Mouse (Mus musculus) heart, embryonic 15.5 days (tissue): ENCODE data around the gene Gm17545. TPM values are rescaled to one million over a fixed set of nuclear protein-coding genes. Genes with fewer than 3 reads are reported as not detected.
A peak's percentile ranks its signal among the peaks of the same experiment; 100 is the strongest.

ENCODE experiments used
- ATAC-seq: fragments of 200-750 bp; cut with Nextera tagmentation; replicated peaks from 2 replicates; pipeline ENCODE4 v1.8.0; 2017; ENCODE audit warnings: low read depth, moderate TSS enrichment; ENCODE audit not compliant: insufficient number of reproducible peaks, insufficient read depth, low FRiP score
- H3K27ac ChIP-seq: fragments of 300-500 bp; sonication (generic); 2 replicates; pipeline ENCODE4 v1.5.1; 2015; ENCODE audit warnings: mild to moderate bottlenecking, inconsistent platforms
- H3K27me3 ChIP-seq: fragments of 300-500 bp; sonication (generic); 2 replicates; pipeline ENCODE4 v1.6.1; 2015; ENCODE audit warnings: inconsistent platforms
- H3K36me3 ChIP-seq: fragments of 300-500 bp; sonication (generic); 2 replicates; pipeline ENCODE4 v1.6.1; 2015; ENCODE audit warnings: mild to moderate bottlenecking, inconsistent platforms
- H3K4me1 ChIP-seq: fragments of 300-500 bp; sonication (generic); replicated peaks from 2 replicates; pipeline ENCODE4 v1.6.1; 2015; ENCODE audit warnings: inconsistent platforms
- H3K4me2 ChIP-seq: fragments of 300-500 bp; sonication (generic); 2 replicates; pipeline ENCODE4 v1.6.1; 2015; ENCODE audit warnings: inconsistent platforms, mild to moderate bottlenecking, moderate library complexity
- H3K4me3 ChIP-seq: fragments of 300-500 bp; sonication (generic); 2 replicates; pipeline ENCODE4 v1.5.1; 2015; ENCODE audit warnings: mild to moderate bottlenecking, inconsistent platforms
- H3K9ac ChIP-seq: fragments of 300-500 bp; sonication (generic); 2 replicates; pipeline ENCODE4 v1.6.1; 2015; ENCODE audit warnings: mild to moderate bottlenecking, inconsistent platforms
- H3K9me3 ChIP-seq: fragments of 300-500 bp; sonication (generic); replicated peaks from 2 replicates; pipeline ENCODE4 v1.6.1; 2016; ENCODE audit warnings: inconsistent platforms
- WGBS: fragments of 180-500 bp; shearing (Covaris S2); methylation state at CpG from one replicate; pipeline ENCODE4 v1.1.7; 2015; ENCODE audit warnings: mixed read lengths; 5-methylcytosine and 5-hydroxymethylcytosine counted together
- polyA plus RNA-seq: library from polyadenylated mRNA; unstranded; fragments of >200 nt; fragmentation: Nextera tagmentation; extraction: Ambion mirVana; gene quantifications from 2 replicates; pipeline ENCODE4 v1.2.1, GENCODE M21; 2015

Gene Gm17545
- polyA plus RNA-seq, 1 experiment from 2014 or later: not detected

DNA sequence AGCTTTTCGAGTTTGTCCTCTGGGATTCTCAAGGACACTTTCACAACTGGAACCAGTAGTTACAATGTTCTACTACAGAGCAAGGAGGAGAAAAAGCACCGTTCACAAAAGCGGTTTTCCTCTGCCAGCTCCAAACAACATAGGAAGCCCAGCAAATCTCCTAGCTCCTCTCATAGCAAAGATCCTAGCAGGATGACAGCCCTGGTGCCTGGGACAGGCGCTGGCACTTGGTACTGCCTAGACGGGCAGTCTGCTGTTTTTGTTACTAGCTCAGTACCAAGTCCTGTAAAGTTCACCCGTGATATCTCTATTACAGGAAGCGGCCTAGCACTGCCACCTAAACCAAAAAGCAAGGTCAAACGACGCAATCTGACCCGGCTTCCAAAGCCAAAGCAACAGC, 29.9 kb upstream of the Gm17545 start:
- WGBS: 50% methylated on average over 10 of the region's 10 CpGs
- Histone ChIP-seq H3K27me3 (no peaks in the 10 kb centered on the region), H3K4me3 (no peak overlapping the region), H3K36me3 (no peaks in the 10 kb centered on the region), H3K27ac (peak overlapping the region; percentile 51; the same call in 1 of the 2 replicates), H3K4me1 (peaks cover 18% of the 10 kb centered on the region), H3K9ac (no peak overlapping the region), H3K9me3 (no peaks in the 10 kb centered on the region), H3K4me2 (no peak overlapping the region)
- ATAC-seq: no peak

DNA sequence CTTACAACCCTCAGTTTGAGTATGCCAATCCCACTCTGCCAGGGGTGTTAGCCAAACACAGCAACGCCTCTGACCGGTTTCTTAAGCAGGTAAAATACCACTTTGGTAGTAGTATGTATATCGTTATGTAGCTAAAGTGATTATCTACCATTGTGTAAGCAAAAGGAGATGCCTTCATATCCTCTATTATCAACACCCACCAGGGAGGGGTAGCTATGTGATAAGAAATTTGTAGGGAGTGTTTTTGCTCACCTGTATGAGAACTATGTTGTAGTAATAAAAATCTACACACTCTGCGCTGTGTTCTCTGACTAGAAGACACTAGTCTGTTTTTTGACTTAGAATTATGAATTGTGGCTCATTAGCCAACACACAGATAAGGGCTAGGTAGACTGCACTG, 29.4 kb upstream of the Gm17545 start:
- H3K27me3 ChIP-seq: no peaks in the 10 kb centered on the region
- H3K36me3 ChIP-seq: no peaks in the 10 kb centered on the region
- H3K4me3 ChIP-seq: no peak overlapping the region
- no peak overlapping the region for H3K27ac ChIP-seq
- H3K4me2 ChIP-seq: no peak overlapping the region
- H3K9me3 ChIP-seq: no peaks in the 10 kb centered on the region
- no peak for ATAC-seq
- WGBS: 88% methylated on average over 4 of the region's 4 CpGs
- H3K4me1 ChIP-seq: peaks cover 23% of the 10 kb centered on the region
- no peak overlapping the region for H3K9ac ChIP-seq

DNA sequence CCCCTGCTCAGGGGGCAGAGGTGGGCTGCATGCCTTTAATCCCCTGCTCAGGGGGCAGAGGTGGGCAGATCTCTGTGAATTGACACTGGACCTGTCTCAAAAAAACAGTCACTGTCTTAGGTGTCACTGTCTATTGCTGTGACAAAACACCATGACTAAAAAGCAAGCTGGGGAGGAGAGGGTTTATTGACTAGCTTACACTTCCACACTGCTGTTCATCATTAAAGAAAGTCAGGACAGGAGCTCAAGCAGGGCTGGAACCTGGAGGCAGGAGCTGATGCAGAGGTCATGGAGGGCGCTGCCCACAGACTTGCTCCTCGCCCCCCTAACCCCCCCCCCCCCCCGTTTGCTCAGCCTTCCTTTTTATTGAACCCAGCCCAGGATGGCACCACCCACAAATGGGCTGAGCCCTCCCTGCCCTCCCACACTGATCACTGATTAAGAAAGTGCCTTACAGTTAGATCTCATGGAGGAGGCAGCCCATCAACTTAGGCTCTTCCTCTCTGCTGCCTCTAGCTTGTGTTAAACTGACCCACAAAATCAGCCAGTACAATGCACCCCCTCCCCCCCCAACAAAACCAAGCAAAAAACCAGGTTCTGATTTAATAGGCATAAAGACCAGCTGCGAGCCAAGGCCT, 25.9 kb upstream of the Gm17545 start:
- WGBS: 60% methylated on average over 3 of the region's 4 CpGs
- no peak overlapping the region for H3K27ac ChIP-seq
- H3K4me2 ChIP-seq: no peak overlapping the region
- H3K36me3 ChIP-seq: no peaks in the 10 kb centered on the region
- no peak overlapping the region for H3K9ac ChIP-seq
- no peak overlapping the region for H3K4me3 ChIP-seq
- no peaks in the 10 kb centered on the region for H3K9me3 ChIP-seq
- ATAC-seq: no peak
- no peaks in the 10 kb centered on the region for H3K27me3 ChIP-seq
- peaks cover 23% of the 10 kb centered on the region for H3K4me1 ChIP-seq

DNA sequence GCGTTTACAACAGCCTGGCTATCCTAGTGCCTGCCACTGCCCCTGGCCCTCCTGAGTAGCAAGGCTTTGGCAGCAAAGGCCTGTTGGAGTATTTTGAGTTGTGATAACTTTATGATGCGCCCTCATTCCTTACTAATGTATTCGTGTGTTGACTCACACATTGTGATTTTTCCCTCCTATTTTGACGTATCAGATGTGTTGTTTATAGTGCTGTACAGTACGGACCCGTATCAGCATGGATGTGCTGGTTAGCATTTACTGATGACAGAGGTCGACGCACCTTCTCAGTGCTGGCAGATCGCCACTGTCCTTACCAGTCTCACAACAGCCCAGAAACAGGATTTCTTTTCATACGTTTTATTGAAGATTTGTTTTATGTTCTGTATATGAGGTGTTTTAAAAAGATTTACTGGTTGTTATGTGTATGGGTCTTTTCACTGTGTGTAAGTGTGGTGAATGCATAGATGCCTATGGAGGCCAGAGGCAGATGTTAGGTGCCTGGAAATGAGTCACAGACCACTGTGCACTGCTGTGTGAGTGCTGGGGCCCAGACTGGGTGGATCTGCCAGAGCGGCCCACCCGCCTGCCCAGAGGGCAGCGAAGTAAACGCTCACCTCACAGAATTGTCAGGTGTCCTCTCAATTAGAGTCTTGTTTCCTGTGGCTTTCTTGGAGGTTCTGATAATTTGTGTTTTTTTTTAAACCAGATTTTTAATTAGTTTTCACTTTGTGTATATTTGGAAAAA, 25.3 kb upstream of the Gm17545 start:
- Histone ChIP-seq H3K9me3 (no peaks in the 10 kb centered on the region), H3K27me3 (no peaks in the 10 kb centered on the region), H3K27ac (no peak overlapping the region), H3K4me1 (peaks cover 18% of the 10 kb centered on the region), H3K4me3 (no peak overlapping the region), H3K9ac (no peak overlapping the region), H3K4me2 (no peak overlapping the region), H3K36me3 (no peaks in the 10 kb centered on the region)
- ATAC-seq: no peak
- 73% methylated on average over 14 of the region's 14 CpGs for WGBS

DNA sequence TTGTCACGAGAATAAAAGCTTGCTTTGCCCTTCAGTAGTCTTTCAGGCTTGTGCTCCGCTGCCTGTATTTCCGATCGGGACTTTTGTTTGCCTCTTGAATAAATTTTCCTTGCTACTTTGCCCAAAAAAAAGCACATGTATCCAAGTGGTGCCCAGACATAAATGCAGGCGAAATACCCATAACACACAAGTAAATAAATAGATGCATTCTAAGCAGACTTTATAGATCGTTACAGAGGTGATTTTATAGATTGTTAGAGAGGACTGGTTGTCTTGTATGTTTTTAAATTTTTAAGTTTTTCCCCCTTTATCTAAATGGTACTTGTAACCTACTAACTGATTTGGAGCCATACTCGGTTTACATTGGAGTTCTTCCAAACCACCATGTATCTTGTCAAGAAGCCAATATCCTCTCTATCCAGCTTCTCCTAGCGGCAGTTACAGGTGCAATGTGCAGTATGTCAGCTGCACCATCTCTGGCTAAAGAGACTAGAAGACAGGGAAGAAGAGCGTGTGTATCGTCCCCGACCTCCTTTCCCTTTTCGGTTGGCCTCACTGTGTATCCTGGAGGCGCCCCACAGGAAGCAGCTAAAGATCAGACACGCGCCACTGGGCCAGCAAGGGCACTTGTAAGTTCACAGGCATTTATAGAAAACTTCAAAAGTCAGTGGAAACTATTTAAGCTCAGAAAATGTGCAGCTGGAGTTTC, 24.4 kb upstream of the Gm17545 start:
- Histone ChIP-seq H3K4me1 (peaks cover 12% of the 10 kb centered on the region), H3K27me3 (no peaks in the 10 kb centered on the region), H3K36me3 (no peaks in the 10 kb centered on the region), H3K4me2 (peak overlapping the region; percentile 33), H3K9me3 (no peaks in the 10 kb centered on the region), H3K27ac (no peak overlapping the region), H3K4me3 (no peak overlapping the region), H3K9ac (no peak overlapping the region)
- ATAC-seq: no peak
- WGBS: 48% methylated on average over 15 of the region's 15 CpGs

DNA sequence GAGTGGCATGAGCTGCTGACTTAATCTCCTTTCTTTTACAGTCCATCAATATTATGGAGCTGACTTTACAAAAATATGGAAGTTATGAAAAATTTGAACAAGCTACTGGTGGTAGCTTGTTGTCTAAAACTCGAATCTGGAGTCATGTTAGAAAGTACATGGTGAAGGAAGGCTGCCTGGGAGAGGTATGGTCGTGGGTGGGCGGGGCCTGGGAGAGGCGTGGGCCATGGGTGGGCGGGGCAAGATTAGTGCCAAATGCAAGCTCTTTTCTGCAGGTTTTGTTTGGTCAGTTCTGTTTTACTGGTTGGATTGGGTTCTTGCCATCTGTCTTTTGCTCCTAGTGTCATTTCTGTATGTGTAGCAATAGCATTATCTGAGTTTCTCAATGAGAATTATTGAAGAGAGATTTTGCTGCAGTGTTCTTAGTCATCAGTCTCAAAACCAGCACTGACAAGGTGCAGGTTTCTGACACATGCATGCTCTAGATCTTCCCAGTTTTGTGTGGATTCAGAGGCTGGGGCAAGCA, 23.7 kb upstream of the Gm17545 start:
- 34% methylated on average over 5 of the region's 5 CpGs for WGBS
- no peak for ATAC-seq
- no peak overlapping the region for H3K27ac ChIP-seq

DNA sequence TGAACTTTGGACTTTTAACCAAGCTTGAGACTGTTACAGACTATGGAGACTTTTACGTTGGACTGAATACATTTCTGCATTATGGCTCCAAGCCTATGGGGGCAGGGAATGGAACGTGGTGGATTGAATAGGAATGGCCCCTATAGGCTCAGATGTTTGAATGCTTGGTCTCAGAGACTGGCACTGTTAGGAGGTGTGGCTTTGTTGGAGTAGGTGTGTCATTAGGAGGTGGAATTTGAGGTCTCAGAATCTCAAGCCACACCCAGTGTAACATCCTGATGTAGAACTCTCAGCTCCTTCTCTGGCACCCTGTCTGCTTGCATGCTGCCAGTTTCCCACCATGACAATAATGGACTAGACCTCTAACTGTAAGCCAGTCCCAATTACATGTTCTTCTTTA, 20.9 kb upstream of the Gm17545 start:
- 77% methylated on average over 2 of the region's 2 CpGs for WGBS

More for the DNA sequence above, 23.7 kb upstream of the Gm17545 start:
- Histone ChIP-seq H3K36me3 (no peaks in the 10 kb centered on the region), H3K9me3 (no peaks in the 10 kb centered on the region), H3K4me2 (peak overlapping the region; percentile 33), H3K4me3 (no peak overlapping the region), H3K27me3 (no peaks in the 10 kb centered on the region), H3K4me1 (peaks cover 12% of the 10 kb centered on the region), H3K9ac (no peak overlapping the region)

DNA sequence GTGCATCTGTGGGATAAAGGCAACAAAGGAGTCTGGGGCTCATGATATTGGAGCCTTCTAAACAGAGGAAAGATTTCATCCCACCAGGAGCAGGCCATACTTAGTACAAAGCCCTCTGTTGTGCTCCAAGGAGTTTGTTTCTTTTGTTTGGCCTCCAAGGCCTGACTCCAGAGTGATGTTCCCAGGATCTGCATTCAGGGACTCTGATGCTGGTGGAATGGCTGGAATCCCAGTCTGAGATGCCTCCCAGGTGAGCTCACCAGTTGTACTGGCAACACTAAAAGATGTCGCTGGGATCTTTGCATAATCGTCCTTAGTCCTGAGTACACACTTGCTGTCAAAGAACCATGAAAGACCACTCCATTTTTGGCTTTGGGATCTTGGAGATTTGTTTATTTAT, 20.0 kb upstream of the Gm17545 start:
- H3K4me2 ChIP-seq: no peak overlapping the region
- no peak overlapping the region for H3K27ac ChIP-seq
- 65% methylated on average over 2 of the region's 2 CpGs for WGBS
- H3K4me3 ChIP-seq: no peak overlapping the region
- H3K4me1 ChIP-seq: peaks cover 12% of the 10 kb centered on the region
- H3K9ac ChIP-seq: no peak overlapping the region
- H3K36me3 ChIP-seq: no peaks in the 10 kb centered on the region
- H3K27me3 ChIP-seq: no peaks in the 10 kb centered on the region
- no peaks in the 10 kb centered on the region for H3K9me3 ChIP-seq
- no peak for ATAC-seq

More for the DNA sequence above, 20.9 kb upstream of the Gm17545 start:
- Histone ChIP-seq H3K9ac (no peak overlapping the region), H3K27ac (no peak overlapping the region), H3K4me1 (peaks cover 12% of the 10 kb centered on the region), H3K4me2 (no peak overlapping the region), H3K4me3 (no peak overlapping the region), H3K36me3 (no peaks in the 10 kb centered on the region), H3K9me3 (no peaks in the 10 kb centered on the region), H3K27me3 (no peaks in the 10 kb centered on the region)
- no peak for ATAC-seq

DNA sequence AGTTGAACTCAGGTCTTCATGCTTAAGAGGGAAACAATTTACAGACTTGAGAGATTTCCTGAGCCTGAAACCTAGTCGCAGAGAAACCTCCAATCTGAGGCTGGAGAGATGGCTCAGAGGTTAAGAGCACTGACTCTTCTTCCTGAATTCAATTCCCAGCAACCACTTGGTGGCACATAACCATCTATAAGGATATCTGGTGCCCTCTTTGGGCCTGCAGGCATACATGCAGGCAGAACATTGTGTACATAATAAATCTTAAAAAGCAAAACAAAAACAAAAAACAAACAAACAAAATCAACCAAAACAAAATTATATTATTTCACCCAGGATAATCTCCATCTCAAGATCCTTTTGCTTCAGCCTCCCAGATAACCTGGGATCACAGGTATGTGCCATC, 15.3 kb upstream of the Gm17545 start:
- Histone ChIP-seq H3K9ac (no peak overlapping the region), H3K9me3 (no peaks in the 10 kb centered on the region), H3K27ac (no peak overlapping the region), H3K4me2 (no peak overlapping the region), H3K4me1 (no peaks in the 10 kb centered on the region), H3K4me3 (no peak overlapping the region), H3K27me3 (no peaks in the 10 kb centered on the region), H3K36me3 (no peaks in the 10 kb centered on the region)
- 61% methylated on average over 1 of the region's 1 CpGs for WGBS
- no peak for ATAC-seq

DNA sequence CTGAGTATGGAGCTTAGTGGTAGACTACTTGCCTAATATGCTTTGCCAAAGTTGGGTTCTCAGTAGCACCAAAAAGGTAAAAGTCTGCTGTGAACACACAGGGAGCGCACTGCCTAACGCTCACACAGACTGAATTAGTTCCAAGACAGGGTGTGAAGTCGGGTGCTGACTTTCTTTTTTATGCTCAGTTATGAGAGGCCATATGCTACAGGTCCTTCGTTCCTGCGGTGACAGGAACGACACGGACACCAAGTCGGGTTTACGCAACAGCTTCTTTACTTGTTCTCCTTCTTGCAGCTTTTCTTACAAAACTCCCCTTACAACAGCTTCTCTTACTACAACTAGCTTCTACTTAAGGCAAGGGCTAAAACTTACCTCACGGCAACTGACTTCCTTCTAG, 10.9 kb upstream of the Gm17545 start:
- Histone ChIP-seq H3K27me3 (no peaks in the 10 kb centered on the region), H3K4me1 (no peaks in the 10 kb centered on the region), H3K27ac (no peak overlapping the region), H3K36me3 (peaks cover 16% of the 10 kb centered on the region), H3K9me3 (no peaks in the 10 kb centered on the region), H3K9ac (no peak overlapping the region), H3K4me2 (no peak overlapping the region), H3K4me3 (no peak overlapping the region)
- no peak for ATAC-seq
- 84% methylated on average over 10 of the region's 10 CpGs for WGBS

DNA sequence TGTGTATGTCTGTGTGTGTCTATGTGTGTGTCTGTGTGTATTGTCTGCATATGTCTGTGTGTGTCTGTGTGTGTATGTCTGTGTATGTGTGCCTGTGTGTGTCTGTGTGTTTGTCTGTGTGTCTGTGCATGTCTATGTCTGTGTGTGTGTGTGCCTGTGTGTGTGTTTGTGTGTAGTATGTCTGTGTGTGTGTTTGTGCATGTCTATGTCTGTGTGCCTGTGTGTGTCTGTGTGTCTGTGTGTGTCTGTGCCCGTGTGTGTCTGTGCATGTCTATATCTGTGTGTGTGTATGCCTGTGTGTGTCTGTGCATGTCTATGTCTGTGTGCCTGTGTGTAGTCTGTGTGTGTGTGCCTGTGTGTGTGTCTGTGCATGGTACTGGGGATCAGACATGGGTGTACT, 9.0 kb upstream of the Gm17545 start:
- H3K27ac ChIP-seq: no peak overlapping the region
- no peaks in the 10 kb centered on the region for H3K4me1 ChIP-seq
- H3K4me2 ChIP-seq: no peak overlapping the region
- peaks cover 35% of the 10 kb centered on the region for H3K36me3 ChIP-seq
- WGBS: 74% methylated on average over 1 of the region's 1 CpGs
- no peaks in the 10 kb centered on the region for H3K27me3 ChIP-seq
- ATAC-seq: no peak
- no peaks in the 10 kb centered on the region for H3K9me3 ChIP-seq
- no peak overlapping the region for H3K4me3 ChIP-seq
- H3K9ac ChIP-seq: no peak overlapping the region
